Mouse (Mus musculus): ENCODE measurements at regions not wholly inside any gene's neighbourhood (a gene's known extent, or its start where the extent isn't known, plus 50 kb on each side); places are given as distances from the start of the nearest gene placed in this dataset.

DNA sequence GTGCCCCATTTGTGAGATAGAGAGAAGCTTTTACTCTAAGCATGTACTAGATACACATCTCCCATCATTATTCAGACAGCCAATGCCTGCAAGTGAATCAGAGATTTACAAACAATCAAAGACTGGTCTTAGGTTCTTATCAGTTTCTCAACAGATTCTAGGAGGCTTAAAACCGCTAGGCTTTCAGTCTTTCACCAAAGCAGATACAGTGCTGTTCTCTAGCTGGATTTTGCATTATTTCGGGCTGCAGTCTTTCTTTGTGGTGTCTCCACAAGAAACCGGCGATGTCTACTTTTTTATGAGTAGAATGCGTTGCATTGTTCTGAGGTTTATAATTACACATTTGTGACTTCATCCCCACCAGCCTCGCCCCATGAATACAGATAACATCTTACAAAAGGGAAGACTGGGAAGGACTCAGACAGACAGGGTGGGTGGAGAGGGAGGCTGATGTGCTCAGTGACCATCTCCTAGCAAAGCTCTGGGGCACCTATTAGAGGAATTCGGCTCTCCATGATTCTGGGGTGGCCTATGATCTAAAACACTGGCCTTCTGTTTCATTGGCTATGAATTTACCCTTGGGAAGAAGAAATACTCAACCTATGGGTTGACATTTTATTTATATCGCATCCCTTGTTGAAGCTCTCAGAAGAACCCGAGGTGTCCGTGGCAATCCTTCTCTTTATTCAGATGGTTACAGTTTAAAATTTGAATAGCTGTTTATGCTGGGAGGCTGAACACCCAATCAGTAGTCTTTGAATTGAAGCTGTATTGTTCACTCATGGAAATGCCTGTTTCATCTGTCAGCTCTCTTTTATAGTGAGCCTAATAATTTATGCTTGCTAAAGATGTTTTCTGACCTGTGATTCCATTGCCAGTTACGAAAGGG lies 343.8 kb downstream of the Tmem161b start:
- intact Hi-C loops (cut with DNase I): no loop called here
- DNase-seq (ENCODE audit: low spot score): no peak

DNA sequence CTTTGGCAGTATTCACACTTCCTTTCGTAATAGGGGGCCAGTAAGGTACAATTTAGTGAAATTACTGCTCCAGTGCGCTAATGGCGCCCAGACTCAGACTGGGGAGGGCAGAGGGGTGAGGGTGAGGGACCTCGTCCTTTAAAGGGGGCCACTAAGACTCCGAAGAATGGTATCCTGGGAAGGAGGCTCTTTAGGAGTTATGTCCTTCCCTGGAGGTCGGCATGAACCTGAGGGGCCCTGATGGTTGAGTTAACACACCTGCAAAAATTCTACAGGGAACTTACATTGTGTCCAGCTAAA lies 344.4 kb downstream of the Tmem161b start:
- intact Hi-C loops (cut with DNase I): no loop called here
- DNase-seq (ENCODE audit: low spot score): no peak

DNA sequence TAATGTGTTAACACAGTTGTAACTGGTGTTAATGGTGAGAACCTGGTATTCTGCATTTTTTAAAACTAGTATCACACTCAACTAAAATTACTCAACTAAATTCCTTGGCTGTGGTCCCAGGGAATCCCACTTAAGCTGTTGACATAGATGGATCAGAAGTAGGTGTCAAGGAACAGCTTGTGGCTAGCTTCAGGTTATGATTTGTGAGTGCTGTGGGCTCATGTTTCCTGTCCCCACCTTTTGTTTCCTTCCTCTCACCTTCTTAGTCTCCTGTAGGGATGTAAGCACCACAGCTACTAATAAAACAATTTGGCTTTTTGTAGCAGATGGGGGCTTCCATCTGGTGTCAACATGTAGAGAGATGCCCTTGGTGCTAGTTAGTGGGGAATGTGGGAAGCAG lies 347.3 kb downstream of the Tmem161b start:
- DNase-seq (ENCODE audit: low spot score): no peak
- intact Hi-C loops (cut with DNase I): no loop called here

DNA sequence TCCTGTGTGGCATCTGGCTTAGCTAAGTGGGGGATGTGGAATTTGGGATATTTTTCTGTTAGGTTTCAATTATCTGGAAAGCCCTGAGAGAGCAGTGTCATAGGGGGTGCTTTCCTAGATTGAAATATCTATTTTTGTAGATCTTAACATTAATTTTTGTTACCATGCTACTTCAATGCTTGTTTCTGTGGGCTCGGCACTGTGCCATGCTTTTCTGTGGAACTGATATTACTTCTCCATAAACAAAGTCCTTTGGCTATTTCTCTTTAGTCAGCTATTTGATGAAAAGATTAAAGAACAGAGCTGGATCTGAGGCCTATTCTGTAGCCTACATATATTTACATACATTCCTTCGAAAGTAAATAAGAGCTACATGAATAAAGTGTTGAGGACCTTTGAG lies 348.1 kb downstream of the Tmem161b start:
- intact Hi-C loops (cut with DNase I): no loop called here
- no peak for DNase-seq (ENCODE audit: low spot score)

DNA sequence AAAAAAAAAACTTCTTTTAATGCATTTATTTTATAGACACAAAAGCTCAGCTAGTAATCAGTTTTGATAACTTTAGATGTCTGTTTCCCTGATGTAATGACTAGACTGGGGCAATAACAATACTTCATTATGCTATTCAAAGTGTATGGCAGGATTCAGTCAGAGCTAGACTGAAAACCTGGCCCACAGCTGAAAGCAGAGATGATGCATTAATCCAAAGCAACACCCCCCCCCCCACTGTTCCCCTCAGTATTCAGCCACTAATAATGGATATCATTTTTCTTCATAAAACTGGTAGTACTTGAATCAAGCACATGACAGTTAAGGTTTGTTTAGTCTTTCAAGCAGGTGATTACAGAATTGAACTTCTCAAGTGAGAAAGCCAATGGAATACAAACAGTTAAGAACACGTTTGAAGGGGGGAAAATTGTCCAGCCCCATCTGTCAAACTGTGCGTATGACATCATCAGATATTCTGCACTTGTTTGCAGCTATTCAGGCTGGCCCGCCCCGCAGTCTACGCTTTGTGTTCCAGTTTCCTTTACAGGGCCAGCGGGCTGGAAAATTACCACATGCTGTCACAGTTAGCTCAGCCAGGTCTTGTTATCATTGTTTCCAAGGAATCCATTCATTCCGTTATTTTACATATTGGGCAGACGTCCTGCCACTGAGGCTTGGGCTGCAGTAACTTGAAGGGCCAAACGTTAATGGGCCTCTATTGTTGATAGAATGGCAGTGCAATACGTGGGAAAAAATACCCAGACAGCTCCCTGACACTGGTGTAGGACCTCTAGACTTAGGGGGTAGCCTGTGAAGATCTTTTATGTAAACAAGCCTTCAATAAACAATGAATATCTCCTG lies 349.1 kb downstream of the Tmem161b start:
- DNase-seq (ENCODE audit: low spot score): no peak
- intact Hi-C loops (cut with DNase I): no loop called here

DNA sequence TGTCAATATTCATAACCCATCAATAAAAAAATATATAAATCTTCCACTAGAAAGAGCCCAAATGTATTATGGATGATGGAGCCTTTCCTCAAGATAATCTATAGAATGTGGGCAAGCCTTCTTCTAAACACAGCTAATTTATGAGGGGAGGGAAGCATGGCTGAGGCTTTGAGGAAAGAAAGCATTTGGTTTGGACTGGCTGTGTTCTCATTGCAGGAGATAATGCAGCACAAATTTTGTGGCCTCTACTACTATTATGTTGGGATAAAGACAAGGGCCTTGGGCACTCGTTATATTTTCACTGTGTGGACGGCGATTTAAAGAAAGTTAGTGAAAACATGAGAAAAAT lies 349.7 kb downstream of the Tmem161b start:
- intact Hi-C loops (cut with DNase I): no loop called here
- DNase-seq (ENCODE audit: low spot score): no peak

DNA sequence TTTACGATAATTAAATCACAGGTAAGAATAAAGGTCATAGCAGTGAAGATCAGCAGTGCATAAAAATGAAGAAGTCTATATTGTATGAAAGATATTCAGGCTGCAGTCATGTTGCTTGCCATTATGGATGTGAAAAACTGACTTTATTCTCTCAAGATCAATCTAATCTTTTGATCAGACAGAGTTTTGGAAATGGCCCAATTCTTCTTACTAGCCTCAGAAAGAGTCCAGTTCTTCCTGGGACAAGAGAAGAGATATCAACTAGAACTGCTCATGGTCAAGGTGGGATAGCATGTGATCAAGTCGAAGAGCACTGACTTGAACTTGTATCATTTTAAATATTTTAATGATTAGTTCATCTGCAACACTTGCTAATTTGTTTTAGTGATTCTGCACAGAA lies 350.1 kb downstream of the Tmem161b start:
- DNase-seq (ENCODE audit: low spot score): no peak
- intact Hi-C loops (cut with DNase I): no loop called here

DNA sequence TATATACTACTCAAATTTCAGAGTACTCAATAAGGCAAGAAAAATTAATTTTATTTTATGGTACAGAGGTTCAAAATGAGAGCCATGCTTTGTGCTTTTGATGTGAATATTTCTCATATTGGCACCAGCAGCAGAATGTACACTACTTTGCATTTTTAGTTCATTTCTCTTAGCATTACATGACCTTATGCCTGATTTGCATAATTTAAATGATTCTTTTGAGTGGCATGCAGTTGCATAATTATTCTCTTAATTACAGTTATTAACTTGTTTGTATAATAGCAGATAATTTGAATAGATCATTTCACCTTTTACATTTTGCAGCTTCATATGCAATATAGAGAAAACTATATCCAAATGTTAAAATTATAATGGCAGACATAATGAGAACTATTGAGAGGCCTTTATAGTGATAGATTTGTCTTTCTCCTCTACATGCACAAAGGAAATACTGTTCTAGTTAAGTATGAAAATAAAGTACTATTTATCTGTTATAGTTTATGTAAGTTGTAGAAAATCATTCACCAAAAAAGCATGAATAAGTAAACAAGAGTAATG lies 374.6 kb downstream of the Tmem161b start:
- DNase-seq (ENCODE audit: low spot score): no peak
- intact Hi-C loops (cut with DNase I): no loop called here

DNA sequence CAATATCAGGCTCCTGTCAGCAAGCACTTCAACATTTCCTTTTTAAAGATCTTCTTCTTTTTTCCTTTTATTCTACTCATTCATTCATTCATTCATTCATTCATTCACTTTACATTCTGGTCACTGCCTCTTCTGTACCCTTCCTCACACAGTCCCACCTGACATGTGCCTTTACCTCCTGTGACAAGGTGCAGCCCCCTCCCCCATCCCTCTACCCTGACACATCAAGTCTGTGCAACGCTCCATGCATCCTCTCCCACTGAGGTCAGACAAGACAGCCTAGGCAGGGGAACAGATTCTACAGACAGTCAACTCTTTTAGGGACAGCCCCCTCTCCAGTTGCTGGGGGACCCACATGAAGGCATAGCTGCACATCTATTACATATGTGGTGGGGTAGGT lies 380.5 kb downstream of the Tmem161b start:
- no peak for DNase-seq (ENCODE audit: low spot score)
- intact Hi-C loops (cut with DNase I): no loop called here

DNA sequence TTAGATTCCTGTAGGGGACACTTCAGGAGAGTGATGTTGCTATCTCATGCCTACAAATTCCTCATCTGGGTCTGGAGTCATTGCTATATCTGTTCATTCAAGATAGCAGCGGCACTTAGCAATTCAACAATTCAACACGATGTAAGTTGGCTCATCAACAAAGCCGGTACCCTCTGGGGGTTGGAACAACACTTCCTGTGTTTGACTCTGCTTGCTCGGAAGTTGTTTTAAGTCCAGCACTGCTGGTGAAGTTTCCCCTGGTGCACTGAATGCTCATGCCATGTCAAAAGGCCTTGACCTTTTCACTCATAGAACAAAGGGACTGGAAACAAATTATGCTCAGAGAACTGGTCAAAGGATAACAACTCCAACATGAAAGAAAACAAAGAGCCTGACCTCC lies 390.4 kb downstream of the Tmem161b start:
- intact Hi-C loops (cut with DNase I): no loop called here
- no peak for DNase-seq (ENCODE audit: low spot score)

DNA sequence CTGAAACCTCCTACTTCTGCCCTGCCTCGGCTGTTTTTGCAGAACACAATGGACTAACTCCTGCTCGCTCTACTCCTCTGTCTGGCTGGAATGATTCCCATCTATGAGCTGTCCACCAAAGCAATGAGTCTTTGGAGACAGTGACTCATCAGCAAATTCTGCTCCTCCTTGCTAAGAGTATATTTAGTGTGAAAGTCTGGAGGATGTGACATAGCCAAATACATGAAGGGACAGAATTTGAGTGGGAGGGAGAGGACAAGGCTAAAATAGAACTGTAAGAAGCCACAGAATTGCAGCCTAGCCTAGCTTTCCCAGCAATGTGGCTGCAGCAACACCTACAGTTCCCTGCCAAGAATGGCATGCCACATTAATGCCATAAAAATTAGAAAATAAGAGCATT lies 390.9 kb downstream of the Tmem161b start:
- no peak for DNase-seq (ENCODE audit: low spot score)

DNA sequence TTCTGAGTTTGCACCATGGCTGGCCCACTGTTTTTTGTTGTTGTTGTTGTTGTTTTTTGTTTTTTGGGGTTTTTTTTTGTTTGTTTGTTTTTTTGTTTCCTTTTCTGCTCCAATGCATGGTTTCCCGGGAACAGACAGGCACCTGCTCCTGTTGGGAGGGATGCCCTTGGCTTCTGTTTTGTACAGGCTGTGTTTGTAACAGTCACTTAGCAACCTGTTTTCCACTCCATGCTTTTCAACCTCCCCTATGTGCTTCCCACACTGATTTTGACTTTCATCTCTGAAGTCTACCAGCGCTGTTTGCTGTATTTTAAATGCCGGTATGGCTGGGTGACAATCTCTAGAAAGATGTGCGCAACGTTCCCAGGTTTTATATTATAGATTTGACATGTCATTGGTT lies 402.6 kb downstream of the Tmem161b start:
- intact Hi-C loops (cut with DNase I): no loop called here
- DNase-seq (ENCODE audit: low spot score): no peak

More for the DNA sequence above, 390.9 kb downstream of the Tmem161b start:
- intact Hi-C loops (cut with DNase I): no loop called here

DNA sequence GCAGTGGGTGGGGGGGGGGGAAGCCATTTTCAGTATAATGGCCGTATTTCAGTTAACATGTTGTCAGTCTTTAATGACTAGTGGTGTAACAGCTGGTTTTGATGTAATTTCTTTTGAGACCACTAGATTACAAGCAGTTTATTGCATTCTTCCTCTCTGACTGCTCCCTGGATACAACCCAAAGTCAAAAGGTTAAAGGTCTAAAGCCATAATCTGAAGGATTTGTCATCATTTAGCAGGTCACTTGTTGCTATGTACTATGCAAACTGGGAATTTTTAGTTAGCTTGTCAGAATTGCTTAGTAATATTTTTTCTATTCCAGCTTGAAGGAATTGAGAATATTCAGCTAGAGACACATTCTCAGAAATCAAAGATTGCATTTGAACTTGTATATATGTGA lies 403.4 kb downstream of the Tmem161b start:
- DNase-seq (ENCODE audit: low spot score): no peak
- intact Hi-C loops (cut with DNase I): no loop called here

DNA sequence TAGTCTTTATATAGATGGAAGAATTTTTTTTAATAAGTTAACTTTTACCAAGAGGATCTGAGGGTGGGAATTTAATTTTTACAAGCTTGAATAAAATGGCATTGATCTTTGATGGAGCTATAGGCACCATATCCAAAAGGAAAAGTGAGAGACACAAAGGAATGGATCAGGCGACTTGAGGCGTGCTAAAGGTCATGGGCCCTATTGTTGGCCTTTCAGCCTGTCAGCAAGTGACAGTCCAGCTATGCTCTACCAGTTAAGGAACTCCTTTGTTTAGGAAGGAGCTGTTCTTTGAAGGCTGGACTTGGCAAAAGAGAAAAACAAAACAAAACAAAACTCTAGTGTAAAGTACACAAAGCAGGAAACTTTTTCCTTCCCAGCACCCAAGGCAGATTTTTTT lies 403.8 kb downstream of the Tmem161b start:
- intact Hi-C loops (cut with DNase I): no loop called here
- DNase-seq (ENCODE audit: low spot score): no peak

DNA sequence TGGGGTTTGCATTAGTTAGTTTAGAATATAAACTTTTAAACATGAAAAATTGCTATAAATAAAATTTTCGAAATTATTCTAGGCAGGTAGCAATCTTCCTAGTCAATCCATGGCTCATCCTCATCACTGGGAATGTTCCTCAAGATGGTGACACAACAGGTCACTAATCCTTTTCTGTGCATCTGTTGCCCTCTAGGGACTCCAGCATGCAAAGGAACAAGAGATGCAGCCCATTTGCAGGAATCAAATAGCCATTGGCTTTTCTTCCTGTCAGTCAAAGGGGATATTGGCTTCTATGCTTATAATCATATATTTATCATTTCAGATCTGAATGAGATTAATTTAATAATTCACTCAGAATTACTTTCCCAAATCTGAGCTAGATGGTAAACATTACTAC lies 404.3 kb downstream of the Tmem161b start:
- intact Hi-C loops (cut with DNase I): no loop called here
- DNase-seq (ENCODE audit: low spot score): no peak

DNA sequence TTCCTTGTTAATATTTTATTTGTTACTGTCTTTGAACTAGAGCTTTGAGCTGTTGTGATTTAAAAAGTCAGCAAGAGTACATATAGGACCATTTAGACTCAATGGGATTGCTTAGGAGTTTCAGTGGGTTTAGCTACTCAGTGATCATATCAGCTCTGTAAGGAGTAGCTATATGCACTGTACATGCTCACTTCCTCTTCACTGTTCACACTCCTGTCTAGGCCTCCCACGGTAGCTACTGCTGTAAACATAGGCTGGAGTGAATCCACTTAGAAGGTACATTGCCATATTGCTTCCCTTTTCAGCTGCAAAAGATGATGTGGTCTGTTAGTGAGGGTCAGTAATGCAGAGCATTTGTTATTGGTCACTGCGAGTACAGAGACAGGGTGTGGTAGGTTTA lies 408.6 kb downstream of the Tmem161b start:
- intact Hi-C loops (cut with DNase I): no loop called here
- DNase-seq (ENCODE audit: low spot score): no peak

DNA sequence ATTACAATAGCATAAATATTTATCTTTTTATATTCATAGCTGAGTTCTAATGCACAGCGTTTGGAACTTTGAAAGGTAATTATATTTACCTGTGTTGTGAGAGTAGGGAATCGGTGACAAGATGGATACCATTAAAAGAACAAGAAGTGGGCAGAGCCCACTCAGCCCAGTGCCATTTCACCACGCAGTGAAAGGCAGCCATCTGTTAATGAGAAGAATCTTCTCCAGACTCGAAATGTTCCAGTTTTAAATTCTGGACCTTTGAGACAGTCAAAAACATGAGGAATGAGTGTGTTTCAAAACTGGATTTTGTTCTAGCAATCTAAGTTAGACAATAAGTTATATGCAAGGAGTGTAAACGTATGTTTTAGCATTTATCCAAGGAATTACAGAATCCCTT lies 410.4 kb downstream of the Tmem161b start:
- no peak for DNase-seq (ENCODE audit: low spot score)

DNA sequence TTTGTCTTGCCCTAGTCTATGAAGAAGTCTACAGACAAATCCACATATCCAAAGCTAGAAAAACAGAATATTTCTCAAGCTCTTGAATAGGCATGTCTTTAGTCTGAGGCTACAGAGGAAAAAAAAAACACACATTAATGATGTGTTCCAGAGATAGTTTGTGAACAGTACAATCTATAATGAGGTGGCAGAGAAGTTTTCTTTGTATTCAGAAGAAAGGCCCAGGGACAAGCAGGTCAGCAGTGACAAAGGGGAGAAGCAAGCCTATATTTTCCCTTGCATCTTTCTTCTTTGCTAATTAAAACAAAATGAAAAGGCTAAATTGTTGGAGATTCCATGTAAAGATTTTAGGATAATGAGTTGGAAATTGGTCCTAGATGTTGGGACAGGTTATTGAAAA lies 414.7 kb downstream of the Tmem161b start:
- intact Hi-C loops (cut with DNase I): no loop called here
- DNase-seq (ENCODE audit: low spot score): no peak

More for the DNA sequence above, 410.4 kb downstream of the Tmem161b start:
- intact Hi-C loops (cut with DNase I): no loop called here

DNA sequence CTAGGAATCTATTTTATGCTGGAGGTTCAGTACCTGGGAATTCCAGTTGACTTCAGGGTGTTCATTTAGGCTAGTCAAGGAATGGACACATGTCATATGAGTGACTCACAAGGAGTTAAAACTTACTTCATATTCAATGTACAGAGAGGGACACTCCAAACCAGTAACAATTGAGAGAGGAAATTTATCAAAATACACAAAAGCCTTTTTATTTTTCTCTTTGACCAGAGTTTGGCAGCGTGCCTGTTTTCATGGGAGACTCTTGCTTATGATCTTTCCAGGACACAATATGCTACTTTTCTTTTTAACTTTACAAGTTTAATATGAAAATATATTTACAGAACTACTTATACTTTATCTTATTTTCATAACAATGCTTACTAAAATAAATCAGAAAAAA lies 415.5 kb downstream of the Tmem161b start:
- DNase-seq (ENCODE audit: low spot score): no peak
- intact Hi-C loops (cut with DNase I): no loop called here

DNA sequence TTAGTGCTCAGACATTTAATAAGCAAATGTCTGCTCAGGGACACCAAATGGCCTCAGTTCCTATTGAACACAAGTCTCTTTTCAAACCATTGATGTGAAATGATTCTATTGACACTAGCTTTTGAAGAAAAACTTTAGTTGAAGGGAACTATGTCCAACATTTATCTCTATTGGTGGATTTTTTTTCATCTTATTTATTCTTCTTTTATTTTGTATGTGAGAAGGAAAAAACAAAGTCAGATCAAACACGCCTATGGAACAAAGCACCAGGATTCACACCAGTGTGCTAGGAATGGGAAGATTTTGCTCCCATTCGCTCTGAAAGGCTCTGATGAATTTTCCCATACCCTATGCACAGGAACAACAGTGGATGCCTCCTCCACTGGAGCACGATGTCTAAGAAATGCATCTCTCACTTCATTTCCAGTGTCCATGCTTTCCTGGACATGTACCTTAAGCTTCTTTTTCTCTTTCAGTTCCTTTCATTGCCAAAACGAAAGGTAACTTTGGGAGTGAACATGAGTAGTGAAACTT lies 416.4 kb downstream of the Tmem161b start:
- intact Hi-C loops (cut with DNase I): no loop called here

More for the DNA sequence above, 416.4 kb downstream of the Tmem161b start:
- no peak for DNase-seq (ENCODE audit: low spot score)
